Mouse (Mus musculus) left cerebral cortex, adult 8-10 months (tissue): Measurements from ENCODE around the gene Scn3b. TPM values are rescaled to one million over a fixed set of nuclear protein-coding genes. Genes with fewer than 3 reads are reported as not detected.

Experiments
- DNase-seq, 2 experiments: peaks; one replicate each; pipeline ENCODE4 v3.0.0; 2022; ENCODE audit warnings: low spot score in 2 of 2
- total RNA-seq, 4 experiments: library from RNA; stranded (reverse); gene quantifications; 2 replicates each; pipeline ENCODE4 v1.2.4; 2022

Scn3b gene
- total RNA-seq, 4 experiments from 2014 or later, result 88.1 to 117 (median 98.7) TPM

- DNase-seq, result no peak
Observed at GRCm38 (mm10) chr9:40336701-40337100, 67.7 kb downstream of the Scn3b start.

- DNase-seq, result no peak
Observed at GRCm38 (mm10) chr9:40337131-40337820, 68.3 kb downstream of the Scn3b start.

DNA sequence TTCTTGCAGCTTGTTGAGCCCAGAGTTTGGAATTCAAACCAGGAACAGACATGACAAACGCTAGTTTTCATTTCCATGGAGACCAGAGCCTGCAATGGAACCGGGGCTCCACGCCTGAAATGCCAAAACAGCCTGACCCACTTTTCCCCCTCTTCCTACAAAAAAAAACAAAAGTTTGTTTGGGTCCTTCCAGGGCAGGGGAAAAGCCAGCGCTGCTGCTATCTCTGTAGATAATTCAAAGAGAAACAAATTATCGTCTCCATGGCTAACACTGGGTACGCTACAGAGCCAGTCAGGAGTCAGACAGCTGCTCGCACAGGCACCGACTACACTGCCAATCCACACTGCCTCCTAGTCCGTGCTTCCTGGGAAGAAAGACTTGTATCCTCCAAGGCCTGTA lies 70.6 kb downstream of the Scn3b start:
- no peak for DNase-seq

Other genes with a start within 250 kb of the Scn3b start
- not detected for gene Olfr981, start 247.8 kb upstream of the Scn3b start, total RNA-seq
- not detected for gene Olfr982, start 195.4 kb upstream of the Scn3b start, total RNA-seq
- not detected for gene Olfr983, start 175.6 kb upstream of the Scn3b start, total RNA-seq
- gene Olfr984, start 155.0 kb upstream of the Scn3b start, total RNA-seq, result not detected
- gene Olfr985, start 139.0 kb upstream of the Scn3b start, total RNA-seq, result not detected
- gene Tmem225, start 121.1 kb upstream of the Scn3b start, total RNA-seq, result not detected
- gene Olfr986, start 88.3 kb upstream of the Scn3b start, total RNA-seq, result not detected
- gene Zfp202, start 76.9 kb upstream of the Scn3b start, total RNA-seq, result 1 to 10 TPM; 3.2 to 4.6 (median 4.1) TPM